Mouse (Mus musculus) CH12.LX (cell line): ENCODE results near the gene Apobr. TPM values are rescaled to one million over a fixed set of nuclear protein-coding genes. Genes with fewer than 3 reads are reported as not detected.

ENCODE experiments used
- DNase-seq: peaks from one replicate; pipeline ENCODE4 v3.0.0-alpha.2; 2013; ENCODE audit errors: extremely low read depth
- H3K27ac ChIP-seq: 2 replicates; pipeline ENCODE4 v1.5.1; 2012; ENCODE audit warnings: low read depth, mild to moderate bottlenecking, control low read depth, moderate library complexity; ENCODE audit not compliant: insufficient read depth
- H3K27me3 ChIP-seq: replicated peaks from 2 replicates; pipeline ENCODE3; 2012; ENCODE audit warnings: inconsistent platforms
- H3K36me3 ChIP-seq, 2 experiments: replicated peaks in 1 of 2; 2 replicates each; pipeline versions ENCODE3 to v1.6.1; 2012; ENCODE audit warnings: inconsistent platforms in 1 of 2, low read length in 1 of 2, mild to moderate bottlenecking in 1 of 2, mixed read lengths in 1 of 2, moderate library complexity in 1 of 2; ENCODE audit not compliant: control insufficient read depth in 1 of 2, insufficient read depth in 1 of 2
- H3K4me1 ChIP-seq, 2 experiments: 2 replicates each; pipeline ENCODE4 v1.6.1; 2012; ENCODE audit warnings: inconsistent platforms in 1 of 2, moderate library complexity in 1 of 2; ENCODE audit not compliant: insufficient read depth in 2 of 2, control insufficient read depth in 1 of 2
- H3K4me2 ChIP-seq: 2 replicates; pipeline ENCODE4 v1.6.1; 2012; ENCODE audit warnings: low read depth, mild to moderate bottlenecking, control low read depth; ENCODE audit not compliant: poor library complexity, insufficient read depth, severe bottlenecking
- H3K4me3 ChIP-seq, 3 experiments: fragments of 150-350 bp in 1 of 3; sonication (generic) in 1 of 3; replicated peaks in 1 of 3; 2 replicates each; pipeline versions ENCODE3 to v1.5.1; 2011 to 2012; ENCODE audit warnings: low read depth in 2 of 3, low read length in 2 of 3, mild to moderate bottlenecking in 2 of 3, moderate library complexity in 2 of 3, control low read depth in 1 of 3, improper control_type of control experiment in 1 of 3, inconsistent platforms in 1 of 3, mixed read lengths in 1 of 3; ENCODE audit not compliant: poor library complexity in 1 of 3
- H3K79me2 ChIP-seq: replicated peaks from 2 replicates; pipeline ENCODE4 v1.6.1; 2012; ENCODE audit warnings: mild to moderate bottlenecking, moderate library complexity; ENCODE audit not compliant: control insufficient read depth, poor library complexity, insufficient read depth, severe bottlenecking; ENCODE audit errors: extremely low read depth
- H3K9ac ChIP-seq: 2 replicates; pipeline ENCODE4 v1.6.1; 2012; ENCODE audit warnings: low read depth, mild to moderate bottlenecking, control low read depth, moderate library complexity; ENCODE audit not compliant: insufficient read depth
- H3K9me3 ChIP-seq: replicated peaks from 2 replicates; pipeline ENCODE3; 2012; ENCODE audit warnings: low read length, inconsistent platforms, mixed read lengths
- BHLHE40 ChIP-seq: IDR thresholded peaks from 2 replicates; pipeline ENCODE4 v1.6.1; 2011; ENCODE audit warnings: mild to moderate bottlenecking, low read depth, low read length, improper control_type of control experiment
- CTCF ChIP-seq, 2 experiments: IDR thresholded peaks in 1 of 2; conservative IDR thresholded peaks in 1 of 2; 2 replicates each; pipeline ENCODE4 v1.5.1; 2011 to 2012; ENCODE audit warnings: low read depth in 2 of 2, low read length in 2 of 2, improper control_type of control experiment in 1 of 2, inconsistent platforms in 1 of 2, mild to moderate bottlenecking in 1 of 2, moderate library complexity in 1 of 2
- E2F4 ChIP-seq: IDR thresholded peaks from 2 replicates; pipeline ENCODE4 v1.6.1; 2011; ENCODE audit warnings: low read depth, low read length, improper control_type of control experiment; ENCODE audit not compliant: insufficient replicate concordance
- EP300 ChIP-seq: IDR thresholded peaks from 2 replicates; pipeline ENCODE4 v1.6.1; 2011; ENCODE audit warnings: low read length, improper control_type of control experiment
- ETS1 ChIP-seq: conservative IDR thresholded peaks from 2 replicates; pipeline ENCODE4 v1.6.1; 2012; ENCODE audit warnings: low read depth, mild to moderate bottlenecking, inconsistent platforms, low read length, improper control_type of control experiment, moderate library complexity
- IRF4 ChIP-seq: IDR thresholded peaks from 2 replicates; pipeline ENCODE4 v1.6.1; 2014; ENCODE audit warnings: low read depth, mild to moderate bottlenecking, inconsistent platforms, low read length, improper control_type of control experiment
- JUN ChIP-seq: IDR thresholded peaks from 2 replicates; pipeline ENCODE4 v1.6.1; 2011; ENCODE audit warnings: low read depth, mild to moderate bottlenecking, low read length, improper control_type of control experiment, moderate library complexity; ENCODE audit not compliant: insufficient read depth
- JUND ChIP-seq: conservative IDR thresholded peaks from 2 replicates; pipeline ENCODE4 v1.6.1; 2011; ENCODE audit warnings: low read depth, low read length, improper control_type of control experiment
- MEF2A ChIP-seq: IDR thresholded peaks from 2 replicates; pipeline ENCODE4 v1.6.1; 2014; ENCODE audit warnings: low read depth, mild to moderate bottlenecking, inconsistent platforms, low read length, improper control_type of control experiment, borderline replicate concordance
- MYC ChIP-seq: IDR thresholded peaks from 2 replicates; pipeline ENCODE4 v1.6.1; 2011; ENCODE audit warnings: low read depth, mild to moderate bottlenecking, improper control_type of control experiment, low read length
- NRF1 ChIP-seq: IDR thresholded peaks from 2 replicates; pipeline ENCODE4 v1.6.1; 2014; ENCODE audit warnings: low read depth, mild to moderate bottlenecking, inconsistent platforms, low read length, improper control_type of control experiment, moderate library complexity
- PAX5 ChIP-seq: IDR thresholded peaks from 2 replicates; pipeline ENCODE4 v1.6.1; 2012; ENCODE audit warnings: low read length, inconsistent platforms, mixed read lengths
- RAD21 ChIP-seq: IDR thresholded peaks from 2 replicates; pipeline ENCODE4 v1.6.1; 2011; ENCODE audit warnings: low read depth, mild to moderate bottlenecking, low read length, improper control_type of control experiment, moderate library complexity
- RCOR1 ChIP-seq: conservative IDR thresholded peaks from 2 replicates; pipeline ENCODE4 v1.6.1; 2012; ENCODE audit warnings: low read depth, mild to moderate bottlenecking, inconsistent platforms, low read length, improper control_type of control experiment
- SIN3A ChIP-seq: IDR thresholded peaks from 2 replicates; pipeline ENCODE4 v1.6.1; 2012; ENCODE audit warnings: low read length, improper control_type of control experiment, inconsistent platforms
- SMC3 ChIP-seq: IDR thresholded peaks from 2 replicates; pipeline ENCODE4 v1.6.1; 2011; ENCODE audit warnings: low read depth, low read length, improper control_type of control experiment
- TCF12 ChIP-seq: IDR thresholded peaks from 2 replicates; pipeline ENCODE4 v1.6.1; 2014; ENCODE audit warnings: low read depth, mild to moderate bottlenecking, inconsistent platforms, low read length, improper control_type of control experiment
- USF1 ChIP-seq: IDR thresholded peaks from 2 replicates; pipeline ENCODE4 v1.6.1; 2014; ENCODE audit warnings: low read depth, mild to moderate bottlenecking, inconsistent platforms, low read length, improper control_type of control experiment
- ZKSCAN1 ChIP-seq: IDR thresholded peaks from 2 replicates; pipeline ENCODE4 v1.6.1; 2012; ENCODE audit warnings: low read depth, inconsistent platforms, low read length, improper control_type of control experiment, borderline replicate concordance
- ZMIZ1 ChIP-seq: IDR thresholded peaks from 2 replicates; pipeline ENCODE4 v1.6.1; 2012; ENCODE audit warnings: low read depth, mild to moderate bottlenecking, inconsistent platforms, low read length, improper control_type of control experiment
- ZNF384 ChIP-seq: IDR thresholded peaks from 2 replicates; pipeline ENCODE4 v1.6.1; 2012; ENCODE audit warnings: low read depth, low read length, improper control_type of control experiment, inconsistent platforms
- dilution Hi-C: fragments of 300-500 bp; cut with MboI; formaldehyde crosslinking; loops from 2 replicates; pipeline ENCODE4 v1.14.3; 2020; ENCODE audit warnings: low sequenced_read_pairs; ENCODE audit not compliant: extremely low pct_unique_long_range_greater_than_20kb, extremely low pct_ligation_motif_present
- in situ Hi-C: fragments of 300-500 bp; cut with MboI; formaldehyde crosslinking; loops from 3 replicates; pipeline ENCODE4 v1.14.3; 2019; ENCODE audit warnings: low sequenced_read_pairs, low pct_ligation_motif_present, low pct_unique_long_range_greater_than_20kb, mixed read lengths
- polyA plus RNA-seq: library from polyadenylated mRNA; unstranded; fragments of >175 nt; gene quantifications from 2 replicates; pipeline ENCODE4 v1.2.1, GENCODE M21; 2012; ENCODE audit warnings: low read depth; ENCODE audit not compliant: insufficient read length
- total RNA-seq, 2 experiments: library from RNA; depleted of rRNA; stranded (reverse); fragments of 300-350 nt in 1 of 2; fragments of >200 nt in 1 of 2; gene quantifications; 2 replicates each; pipeline ENCODE4 v1.2.3; 2012 to 2014

The Apobr gene
- total and polyA plus RNA-seq, 3 experiments: 1.5 to 9.7 (median 1.8) TPM

DNA sequence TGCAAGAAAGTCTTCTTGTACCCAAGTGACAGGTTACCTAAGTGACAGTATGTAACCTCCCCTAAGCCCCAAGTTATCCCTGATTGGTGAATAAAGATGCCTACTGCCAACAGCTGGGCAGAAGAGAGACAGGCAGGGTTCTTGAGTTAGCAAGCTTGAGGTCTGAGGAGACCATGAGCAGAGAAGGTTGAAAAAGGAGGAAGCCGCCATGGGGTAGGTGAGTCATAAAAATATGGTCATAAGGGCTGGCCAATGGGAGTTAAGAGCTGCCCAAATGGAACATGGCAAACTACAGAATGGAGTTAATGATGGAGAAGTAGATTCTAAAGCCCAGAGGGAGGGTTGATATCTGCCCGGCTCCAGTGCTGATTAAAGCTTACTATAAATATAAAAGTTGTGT, 39.1 kb upstream of the Apobr start:
- dilution Hi-C loops: no loop called here
- in situ Hi-C loops: no loop called here
- H3K27me3 ChIP-seq: no peaks in the 10 kb centered on the region
- H3K27ac ChIP-seq: no peak overlapping the region
- no peaks in the 10 kb centered on the region; the same call in 1 of the 2 replicates for H3K79me2 ChIP-seq
- H3K36me3 ChIP-seq: peaks cover 60 to 88% of the 10 kb centered on the region in 2 experiments
- H3K4me2 ChIP-seq: no peak overlapping the region
- no peaks in the 10 kb centered on the region for H3K9me3 ChIP-seq
- DNase-seq: no peak
- no peaks in the 10 kb centered on the region for H3K4me1 ChIP-seq
- TF ChIP-seq JUN: no peak
- no peak for TF ChIP-seq MYC
- TF ChIP-seq JUND: no peak
- no peak for TF ChIP-seq E2F4
- no peak for TF ChIP-seq MEF2A
- H3K4me3 ChIP-seq: no peak overlapping the region
- H3K9ac ChIP-seq: no peak overlapping the region

DNA sequence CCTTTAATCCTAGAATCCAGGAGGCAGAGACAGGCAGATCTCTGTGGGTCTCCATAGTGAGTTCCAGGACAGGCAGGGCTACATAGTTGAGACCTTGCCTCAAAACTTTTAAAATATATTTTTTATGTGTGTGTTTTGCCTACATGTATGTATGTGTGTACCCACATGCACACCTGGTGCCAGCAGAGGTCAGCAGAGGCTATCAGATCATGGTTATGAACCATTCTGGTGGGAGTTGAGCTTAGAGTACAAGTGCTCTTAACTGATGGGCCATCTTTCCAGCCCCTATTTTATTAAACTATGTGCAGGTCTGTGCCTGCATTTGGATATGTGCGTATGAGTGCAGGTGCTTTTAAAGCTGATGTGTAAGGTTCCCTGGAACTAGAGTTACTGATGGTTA, 29.9 kb upstream of the Apobr start:
- Histone ChIP-seq H3K4me3 (no peak overlapping the region), H3K79me2 (peaks cover 19% of the 10 kb centered on the region), H3K4me2 (no peak overlapping the region), H3K9me3 (no peaks in the 10 kb centered on the region), H3K9ac (no peak overlapping the region), H3K36me3 (peaks cover 83 to 96% of the 10 kb centered on the region in 2 experiments), H3K27ac (no peak overlapping the region), H3K4me1 (no peaks in the 10 kb centered on the region), H3K27me3 (no peaks in the 10 kb centered on the region)
- in situ Hi-C loops (no loop called here), dilution Hi-C loops (no loop called here)
- TF ChIP-seq JUND (no peak), CTCF (conservative IDR thresholded peaks at IDR 0.05 in 1 of 2, IDR thresholded peaks at IDR 0.05 in 1 of 2; ENCODE audit: low read depth in 2 of 2, low read length in 2 of 2) (peak in 1 of 2 experiments; percentile 54; a peak in 2 of 4 replicates), RAD21 (peak; percentile 28), SMC3 (peak; percentile 32)
- DNase-seq: no peak

DNA sequence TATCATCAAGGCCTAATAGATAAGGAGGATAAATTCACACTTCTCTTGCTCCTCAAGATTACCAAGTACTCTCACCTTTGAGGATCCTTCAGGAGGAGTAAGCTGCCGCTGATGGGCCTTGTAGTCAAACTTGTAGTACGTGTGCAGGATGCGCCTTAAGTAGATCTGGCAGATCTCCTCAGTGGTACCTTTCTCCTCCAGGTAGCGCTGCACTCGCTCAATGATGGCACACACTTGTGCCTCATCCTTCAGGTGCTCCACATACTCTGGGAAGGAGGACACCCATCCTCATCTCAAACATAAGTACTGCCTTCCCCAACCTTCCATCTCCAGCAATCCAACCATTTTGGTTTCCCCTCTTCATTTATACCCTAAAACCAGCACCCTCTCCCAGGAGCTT, 28.1 kb upstream of the Apobr start:
- TF ChIP-seq ZNF384 (no peak), E2F4 (no peak), RCOR1 (no peak), NRF1 (no peak), BHLHE40 (no peak), USF1 (no peak), IRF4 (no peak), CTCF (conservative IDR thresholded peaks at IDR 0.05 in 1 of 2, IDR thresholded peaks at IDR 0.05 in 1 of 2; ENCODE audit: low read depth in 2 of 2, low read length in 2 of 2) (no peak), ETS1 (no peak), EP300 (no peak), PAX5 (no peak), ZMIZ1 (no peak), SIN3A (no peak), JUN (no peak), MEF2A (no peak), ZKSCAN1 (no peak), TCF12 (no peak)
- H3K27ac ChIP-seq: no peak overlapping the region
- H3K27me3 ChIP-seq: no peaks in the 10 kb centered on the region
- no peaks in the 10 kb centered on the region for H3K4me1 ChIP-seq
- H3K4me3 ChIP-seq: no peak overlapping the region
- no peaks in the 10 kb centered on the region for H3K9me3 ChIP-seq
- DNase-seq: no peak
- no peak overlapping the region for H3K9ac ChIP-seq
- H3K4me2 ChIP-seq: no peak overlapping the region
- H3K36me3 ChIP-seq: peaks cover 79 to 93% of the 10 kb centered on the region in 2 experiments
- dilution Hi-C loops: no loop called here
- in situ Hi-C loops: no loop called here
- peaks cover 24% of the 10 kb centered on the region for H3K79me2 ChIP-seq
